Mouse (Mus musculus): Measurements from ENCODE around the gene Gm20388.
A peak's percentile ranks its signal among the peaks of the same experiment; 100 is the strongest.

Gm20388 gene

GRCm38 (mm10) chr8:123768492-123769356, 3858.1 kb downstream of the Gm20388 start:
- DNase-seq (ENCODE audit: low spot score in 2 of 2), result peak; percentile 47 to 65

GRCm38 (mm10) chr8:123773468-123773867, 3862.8 kb downstream of the Gm20388 start:
- DNase-seq (ENCODE audit: low spot score in 2 of 2), result no peak

- no peak for DNase-seq (ENCODE audit: low spot score in 2 of 2)
These were observed 3863.8 kb downstream of the Gm20388 start for GRCm38 (mm10) chr8:123774491-123774890.

GRCm38 (mm10) chr8:123777319-123777718, 3866.7 kb downstream of the Gm20388 start:
- DNase-seq (ENCODE audit: low spot score in 2 of 2), result peak; percentile 44 to 46

DNA sequence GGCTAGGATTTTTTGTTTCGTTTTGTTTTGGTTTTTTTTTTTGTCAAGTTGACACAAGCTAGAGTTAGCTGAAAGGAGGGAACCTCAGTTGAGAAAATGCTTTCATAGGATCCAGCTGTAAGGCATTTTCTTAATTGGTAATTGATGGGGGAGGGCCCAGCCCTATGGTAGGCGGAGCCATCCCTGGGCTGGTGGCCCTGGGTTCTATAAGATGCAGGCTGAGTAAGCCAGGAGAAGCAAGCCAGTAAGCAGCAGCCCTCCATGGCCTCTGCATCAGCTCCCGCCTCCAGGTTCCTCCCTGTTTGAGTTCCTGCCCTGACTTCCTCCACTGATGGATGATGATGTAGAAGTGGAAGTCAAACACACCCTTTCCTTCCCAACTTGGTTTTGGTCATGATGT, 3869.8 kb downstream of the Gm20388 start:
- no peak for DNase-seq (ENCODE audit: low spot score in 2 of 2)

DNA sequence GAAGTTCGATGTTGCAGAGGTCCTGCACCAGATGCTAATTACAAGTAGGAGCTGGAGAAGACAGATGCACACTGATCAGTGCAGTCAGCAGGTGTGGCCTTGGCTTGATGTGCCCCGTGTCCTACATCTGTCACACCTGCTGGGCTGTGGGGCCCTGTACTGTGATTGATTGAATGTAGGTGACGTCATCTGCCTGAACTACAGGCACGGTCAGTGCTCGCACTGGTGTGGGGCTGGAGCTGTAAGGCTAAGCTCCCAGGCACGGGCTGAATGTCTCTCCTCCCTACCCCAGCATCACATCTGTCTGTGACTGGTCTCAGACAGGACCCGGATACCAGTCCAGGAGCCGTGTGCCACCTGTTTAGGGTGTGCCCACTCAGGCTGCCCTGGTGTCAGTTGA, 3870.6 kb downstream of the Gm20388 start:
- no peak for DNase-seq (ENCODE audit: low spot score in 2 of 2)

DNA sequence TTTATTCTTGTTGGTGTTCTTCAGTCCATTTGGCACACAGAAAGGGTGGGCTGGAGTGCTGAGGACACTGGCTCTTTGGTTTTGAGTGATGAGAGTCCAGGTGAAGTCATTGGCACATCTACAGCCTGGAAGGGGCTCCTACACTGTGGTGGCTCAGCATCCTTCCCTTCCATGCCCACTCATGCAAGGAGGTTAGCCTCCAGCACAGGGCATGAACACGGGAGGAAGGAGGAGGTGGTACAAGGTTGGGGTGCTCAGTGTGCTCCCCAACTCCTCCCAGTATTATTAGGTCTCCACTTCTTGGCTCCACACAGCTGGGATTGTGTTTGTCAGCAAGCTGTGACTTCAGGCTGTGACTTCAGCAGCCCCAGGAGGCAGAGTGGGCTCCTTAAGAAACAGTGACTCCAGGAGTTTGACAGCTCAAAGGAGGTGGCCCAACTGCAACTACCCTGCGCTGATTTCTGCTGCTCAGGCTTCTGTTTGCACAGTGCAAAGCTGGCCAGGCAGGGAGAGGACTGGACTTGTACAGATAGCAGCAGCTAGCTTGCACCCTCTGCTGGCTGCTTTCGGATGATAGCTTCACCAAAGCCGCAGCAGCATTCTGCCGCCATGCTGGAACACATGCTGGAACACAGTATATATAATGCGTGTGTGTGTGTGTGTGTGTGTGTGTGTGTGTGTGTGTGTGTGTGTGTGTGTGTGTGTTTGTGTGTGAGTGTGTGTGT, 3873.0 kb downstream of the Gm20388 start:
- DNase-seq (ENCODE audit: low spot score in 2 of 2), result peak; percentile 75 to 81

DNA sequence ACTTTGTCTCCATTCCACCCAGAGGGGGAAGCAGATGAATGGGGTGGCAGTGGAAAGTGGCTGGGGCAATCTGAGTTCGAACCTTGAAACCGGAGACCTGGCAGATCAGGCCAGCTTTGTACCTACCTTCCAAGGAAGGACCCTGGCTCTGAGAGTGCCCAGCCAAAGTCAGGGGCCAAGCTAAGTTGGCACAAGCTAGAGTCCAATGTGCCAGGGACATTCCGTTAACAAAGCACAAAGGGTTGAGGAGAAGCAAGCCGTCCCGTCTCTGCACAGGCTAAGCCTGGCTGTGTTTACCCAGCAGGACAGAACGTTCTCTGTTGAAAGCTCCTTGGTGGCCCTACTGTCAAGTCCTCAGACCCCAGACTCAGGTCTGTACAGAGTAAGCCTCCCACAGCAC, 3875.5 kb downstream of the Gm20388 start:
- peak; percentile 36 to 56 for DNase-seq (ENCODE audit: low spot score in 2 of 2)

DNA sequence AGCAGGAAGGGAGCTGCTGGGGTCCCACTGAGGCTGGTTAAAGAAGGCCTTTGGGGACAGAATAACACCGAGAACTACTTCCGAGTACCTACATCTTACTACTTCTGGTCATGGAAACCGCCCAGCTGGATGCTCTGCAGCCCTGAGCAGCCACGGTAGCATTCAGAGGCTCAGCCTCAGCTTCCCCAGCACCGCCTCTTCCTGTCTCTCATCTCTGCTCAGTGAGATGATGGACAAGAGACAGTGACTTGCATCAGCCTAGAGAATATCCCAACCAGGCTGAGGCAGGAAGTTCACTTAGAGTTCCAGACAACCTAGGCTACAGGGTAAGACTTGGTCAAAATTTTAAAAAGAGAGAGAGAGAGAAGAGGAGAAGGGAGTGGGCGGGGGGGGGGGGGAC, 3876.0 kb downstream of the Gm20388 start:
- no peak for DNase-seq (ENCODE audit: low spot score in 2 of 2)

DNA sequence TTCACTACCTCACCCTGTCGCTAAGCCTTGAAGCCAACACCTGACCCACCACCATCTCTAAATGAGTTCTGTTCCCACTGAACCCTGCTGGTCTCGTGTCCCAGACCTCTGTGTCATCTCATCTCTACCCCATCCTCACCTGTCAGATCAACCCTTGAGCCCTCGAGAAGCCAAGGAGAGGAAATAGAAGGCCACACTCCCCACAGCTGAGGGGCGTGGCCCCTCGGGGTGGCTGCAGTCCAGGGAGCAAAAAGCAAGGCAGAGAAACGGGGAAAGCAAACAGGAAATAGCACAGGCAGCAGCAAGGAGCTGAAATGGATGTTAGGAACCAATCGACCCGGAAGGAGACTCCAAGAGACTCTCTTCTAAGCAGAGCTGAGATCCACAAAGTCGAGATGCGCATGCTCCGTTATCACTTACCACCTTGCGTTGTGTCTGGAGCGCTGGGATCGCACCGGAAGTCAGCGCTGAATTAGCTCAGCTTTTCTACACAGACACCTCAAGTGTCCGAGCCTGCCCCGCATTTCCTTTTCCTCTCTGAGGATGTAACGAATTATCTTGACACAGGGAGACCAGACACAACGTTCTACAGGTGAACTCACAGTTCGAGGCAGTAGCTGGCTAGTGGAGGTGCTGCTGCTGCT, 3876.7 kb downstream of the Gm20388 start:
- no peak for DNase-seq (ENCODE audit: low spot score in 2 of 2)

DNA sequence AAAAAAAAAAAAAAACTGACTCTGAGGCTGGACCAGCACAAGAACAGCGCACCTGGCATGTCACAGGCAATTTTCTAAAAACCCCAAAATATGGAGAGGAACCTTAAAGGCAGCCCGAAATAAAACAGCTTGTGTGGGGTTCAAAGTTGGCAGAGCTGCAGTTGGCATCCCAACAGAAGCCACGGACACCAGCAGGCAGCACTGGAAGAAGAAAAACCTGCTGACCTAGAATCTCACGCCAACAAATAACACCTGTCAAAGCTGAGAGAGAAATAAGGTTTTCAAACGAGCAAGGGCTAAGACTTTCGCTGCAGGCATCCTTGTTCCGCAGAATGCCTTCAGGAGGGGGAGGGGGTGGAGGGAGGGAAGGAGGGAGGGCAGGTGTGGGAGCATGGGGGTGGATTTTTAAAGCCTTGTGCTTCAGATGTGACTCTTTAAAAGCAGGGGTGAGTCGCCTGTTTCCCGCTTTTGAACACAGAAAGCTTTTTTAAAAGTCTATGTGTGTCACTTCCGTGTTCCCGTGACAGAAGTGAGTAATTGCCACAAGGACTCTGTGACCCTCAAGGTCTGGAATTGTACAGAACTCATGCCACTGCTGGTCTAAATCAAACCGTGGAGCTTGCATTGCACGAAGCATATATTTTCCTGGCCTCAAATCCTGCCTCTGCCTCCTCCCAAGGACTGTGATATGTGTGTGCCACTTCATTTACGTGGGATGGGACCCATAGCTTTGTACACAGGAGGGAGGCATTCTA, 3878.0 kb downstream of the Gm20388 start:
- DNase-seq (ENCODE audit: low spot score in 2 of 2), result no peak

GRCm38 (mm10) chr8:123789461-123789860, 3878.8 kb downstream of the Gm20388 start:
- DNase-seq (ENCODE audit: low spot score in 2 of 2), result no peak

GRCm38 (mm10) chr8:123789970-123790369, 3879.3 kb downstream of the Gm20388 start:
- DNase-seq (ENCODE audit: low spot score in 2 of 2), result peak; percentile 77 to 83

DNA sequence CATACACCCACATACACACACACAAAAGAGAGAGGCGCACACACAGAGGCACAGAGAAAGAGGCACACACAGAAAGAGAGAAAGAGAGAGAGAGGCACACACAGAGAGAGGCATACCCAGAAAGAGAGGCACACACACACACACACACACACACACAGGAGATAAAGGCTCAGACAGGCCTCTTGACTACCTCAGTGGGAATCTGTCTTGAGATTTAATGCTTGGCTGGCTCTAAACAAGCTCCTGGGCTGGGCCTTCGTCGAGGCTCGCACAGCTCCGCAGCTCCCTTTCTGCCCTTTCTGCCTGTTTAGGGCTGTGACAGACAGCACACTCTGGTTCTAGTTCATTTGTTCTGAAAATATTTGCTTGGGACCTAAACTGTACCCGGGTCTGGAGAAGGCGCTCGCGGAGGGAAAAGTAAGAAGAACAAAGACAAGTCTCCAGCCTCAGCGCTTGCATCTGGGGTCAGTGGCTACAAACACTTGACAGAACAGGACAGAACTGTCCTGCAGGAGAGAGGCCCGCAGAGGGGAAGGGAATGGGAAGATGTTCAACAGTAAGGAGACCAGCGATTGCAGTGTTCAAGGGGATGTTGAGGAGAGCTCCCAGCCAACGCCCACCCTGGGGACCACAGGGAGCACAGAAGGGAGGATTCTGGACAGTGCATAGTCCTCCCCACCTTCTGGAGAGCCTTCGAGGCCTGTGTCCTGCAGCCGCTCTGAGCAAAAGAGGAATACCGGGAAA, 3880.6 kb downstream of the Gm20388 start:
- DNase-seq (ENCODE audit: low spot score in 2 of 2), result no peak

DNA sequence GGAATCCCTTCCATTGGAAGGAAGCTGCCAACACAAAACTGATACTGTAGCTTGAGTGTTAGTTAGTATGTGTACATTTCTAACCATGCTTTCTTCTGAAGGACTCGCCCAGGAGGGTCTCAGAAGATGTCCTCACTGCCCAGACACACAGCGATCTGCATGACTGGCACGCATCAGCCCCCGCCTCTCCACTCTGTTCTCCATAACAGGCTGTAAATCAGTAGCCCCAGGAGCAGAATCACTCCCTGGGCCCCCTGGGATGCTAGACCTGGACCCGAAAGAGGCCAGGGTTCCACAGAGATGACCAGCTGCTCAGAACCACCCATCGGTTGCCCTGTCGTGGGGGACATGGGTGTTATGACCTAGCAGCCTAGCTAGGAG, 3881.2 kb downstream of the Gm20388 start:
- no peak for DNase-seq (ENCODE audit: low spot score in 2 of 2)

DNA sequence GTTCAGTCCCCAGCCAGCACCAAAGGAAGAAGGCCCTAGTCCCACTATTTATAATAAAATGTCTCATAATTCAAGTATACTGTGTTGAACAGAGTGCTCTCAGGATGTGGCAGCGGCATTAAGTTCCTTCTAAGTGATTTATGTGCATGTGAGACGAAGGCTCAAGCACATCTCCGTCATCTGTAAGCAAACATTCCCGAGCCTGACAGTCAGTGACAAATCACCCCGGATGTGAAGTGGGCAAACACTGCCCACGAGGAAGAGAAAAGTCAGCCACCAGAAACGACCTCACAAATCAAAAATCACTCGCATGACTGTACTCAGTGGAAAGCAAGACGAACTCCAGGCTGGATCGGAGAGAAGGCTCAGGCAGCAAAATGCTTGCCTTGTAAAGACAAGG, 3883.3 kb downstream of the Gm20388 start:
- DNase-seq (ENCODE audit: low spot score in 2 of 2), result no peak

DNA sequence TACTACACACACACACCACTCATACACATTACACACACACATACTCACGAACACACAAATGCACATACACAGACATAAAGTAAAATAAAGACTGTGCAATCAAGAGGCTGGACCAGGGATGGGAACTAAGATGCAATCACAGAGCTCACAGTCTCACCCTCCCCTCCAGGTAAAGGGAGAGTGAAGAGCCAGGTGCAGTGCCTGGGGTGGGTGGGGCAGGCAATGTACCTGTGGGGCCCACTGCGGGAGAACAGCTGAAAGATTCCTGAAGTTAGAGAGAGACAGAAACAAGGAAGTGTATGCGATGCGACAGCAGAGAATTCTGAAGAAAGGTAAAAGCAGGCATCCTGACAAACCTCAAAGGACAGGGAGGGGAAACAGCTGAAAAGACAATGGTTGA, 3884.1 kb downstream of the Gm20388 start:
- no peak for DNase-seq (ENCODE audit: low spot score in 2 of 2)

DNA sequence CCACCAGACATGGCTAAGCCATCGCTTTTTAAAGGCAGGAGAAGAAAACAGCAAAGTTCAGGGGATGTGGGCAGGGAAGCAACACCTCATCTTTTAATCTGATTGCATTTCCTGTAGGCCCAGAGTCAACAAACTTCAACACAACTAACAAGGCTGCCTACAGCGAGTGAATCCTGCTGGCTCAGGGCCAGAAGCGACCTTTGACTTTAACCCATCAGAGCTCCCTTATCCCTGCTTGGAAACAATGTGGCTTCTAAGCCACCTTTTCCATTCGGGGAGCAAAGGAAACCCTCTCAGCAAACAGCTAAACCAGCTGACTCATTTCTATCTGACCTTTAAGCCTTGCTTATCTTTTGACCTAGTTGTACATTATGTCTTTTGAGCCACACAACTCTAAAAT, 3886.1 kb downstream of the Gm20388 start:
- DNase-seq (ENCODE audit: low spot score in 2 of 2), result no peak

DNA sequence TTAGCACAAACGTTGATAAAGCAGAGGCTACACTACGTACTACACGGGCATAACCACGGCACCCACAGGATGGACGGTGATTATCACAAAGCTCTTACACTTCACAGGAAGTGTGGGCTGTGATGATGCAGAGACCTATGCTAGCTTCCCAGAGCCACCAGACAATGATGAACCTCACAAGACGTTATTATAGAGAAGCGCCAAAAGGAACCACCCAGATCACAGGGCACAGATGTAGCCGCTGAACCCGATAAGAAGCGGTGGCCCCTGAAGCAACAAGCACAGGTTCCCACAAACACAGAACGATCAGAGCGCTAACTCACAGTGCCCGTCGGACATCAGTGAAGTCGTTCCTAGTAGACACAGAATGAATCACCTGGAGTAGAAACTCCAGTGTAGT, 3887.3 kb downstream of the Gm20388 start:
- no peak for DNase-seq (ENCODE audit: low spot score in 2 of 2)

DNA sequence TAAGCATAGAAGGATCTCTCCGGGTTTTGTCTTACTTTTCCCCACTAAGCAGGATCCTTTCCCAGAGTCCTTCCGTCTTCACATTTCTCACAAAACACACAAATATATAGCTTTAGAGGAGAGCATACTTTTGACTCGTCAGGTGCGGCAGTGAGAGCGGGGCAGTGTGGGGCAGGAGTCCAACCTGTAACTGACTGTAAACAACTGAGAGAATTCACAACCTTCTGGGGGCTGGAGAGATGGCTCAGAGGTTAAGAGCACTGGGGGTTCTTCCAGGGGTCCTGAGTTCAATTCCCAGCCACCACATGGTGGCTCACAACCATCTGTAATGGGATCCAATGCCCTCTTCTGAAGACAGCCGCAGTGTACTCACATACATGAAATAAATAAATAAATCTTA, 3888.8 kb downstream of the Gm20388 start:
- no peak for DNase-seq (ENCODE audit: low spot score in 2 of 2)

- DNase-seq (ENCODE audit: low spot score in 2 of 2), result no peak
These were observed 3889.2 kb downstream of the Gm20388 start for GRCm38 (mm10) chr8:123799885-123800284.

All from right cerebral cortex, postnatal 36 days (tissue).